Mouse (Mus musculus): ENCODE measurements at regions not wholly inside any gene's neighbourhood (a gene's known extent, or its start where the extent isn't known, plus 50 kb on each side); places are given as distances from the start of the nearest gene placed in this dataset.

GRCm38 (mm10) chr2:167740516-167741189 lies 51.0 kb upstream of the Tmem189 start:
- no peaks in the 10 kb centered on the region for H3K27me3 ChIP-seq (ENCODE audit: control insufficient read depth, insufficient read depth, low read length)
- no peaks in the 10 kb centered on the region for H3K36me3 ChIP-seq (replicated peaks; ENCODE audit: control insufficient read depth, insufficient read depth, low read depth, low read length)
- DNase-seq (ENCODE audit: low spot score) (no peak), ATAC-seq (replicated peaks; ENCODE audit: insufficient number of reproducible peaks, low FRiP score, low TSS enrichment, low read depth) (no peak)
- H3K4me1 ChIP-seq (ENCODE audit: control insufficient read depth, insufficient read depth, low read length): no peaks in the 10 kb centered on the region; the same call in none of the 2 replicates
- no peak overlapping the region for H3K4me3 ChIP-seq (ENCODE audit: low read depth, low read length)
- H3K27ac ChIP-seq (replicated peaks; ENCODE audit: low read depth, low read length): no peak overlapping the region
- H3K9me3 ChIP-seq (replicated peaks; ENCODE audit: control insufficient read depth, low read length): no peaks in the 10 kb centered on the region
- WGBS: 57% methylated on average over 6 of the region's 6 CpGs
- H3K9ac ChIP-seq (replicated peaks; ENCODE audit: low read length): peak overlapping the region; percentile 1; the same call in 1 of the 2 replicates
- H3K4me2 ChIP-seq (ENCODE audit: low read depth, low read length): no peak overlapping the region
